Mouse (Mus musculus) cortical plate, adult 2 months (tissue): Measurements from ENCODE around the gene Adgrf5.
"Not testable (repeated sequence)": the region's sequence is repeated elsewhere in the genome, so short reads cannot be mapped to it uniquely, and the experiment has no call there.

Source experiments
- CTCF ChIP-seq: fragments of 200-500 bp; IDR thresholded peaks from 2 replicates; pipeline ENCODE4 v1.5.1; 2011; ENCODE audit warnings: mild to moderate bottlenecking, control low read depth, low read length; ENCODE audit not compliant: insufficient read depth; ENCODE audit errors: extremely low read depth
- POLR2A ChIP-seq: fragments of 200-500 bp; IDR thresholded peaks from 2 replicates; pipeline ENCODE4 v1.6.1; 2011; ENCODE audit warnings: mild to moderate bottlenecking, low read length, control low read depth; ENCODE audit not compliant: insufficient read depth; ENCODE audit errors: extremely low read depth

GRCm38 (mm10) chr17:43490371-43490770 is 130.1 kb downstream of the Adgrf5 start:
- not testable (repeated sequence) for TF ChIP-seq CTCF, POLR2A
